Mouse (Mus musculus) spleen, adult 2 months (tissue): Measurements from ENCODE around the gene Dst.

Experiments
- CTCF ChIP-seq: fragments of 200-500 bp; IDR thresholded peaks from 2 replicates; pipeline ENCODE4 v1.5.1; 2011; ENCODE audit warnings: mild to moderate bottlenecking, inconsistent platforms; ENCODE audit not compliant: insufficient read depth, insufficient read length, insufficient replicate concordance; ENCODE audit errors: extremely low read depth
- POLR2A ChIP-seq: fragments of 200-500 bp; IDR thresholded peaks from 2 replicates; pipeline ENCODE4 v1.6.1; 2011; ENCODE audit warnings: low read depth, low read length, inconsistent platforms

- no peak for TF ChIP-seq CTCF
- no peak for TF ChIP-seq POLR2A
Measured at GRCm38 (mm10) chr1:34109599-34110210, 201.7 kb downstream of the Dst start.
